Mouse (Mus musculus) adrenal gland, postnatal 10 days (tissue): ENCODE data around the gene Dr1. TPM values are rescaled to one million over a fixed set of nuclear protein-coding genes. Genes with fewer than 3 reads are reported as not detected.

Source experiments
- total RNA-seq, 2 experiments: library from RNA; stranded (reverse); gene quantifications; 2 replicates each; pipeline ENCODE4 v1.2.3; 2021

Dr1 gene
- total RNA-seq, 2 experiments from 2014 or later, result 30.4 to 30.7 TPM

Other genes with a start within 250 kb of the Dr1 start
- gene Mtf2, start 203.2 kb upstream of the Dr1 start, total RNA-seq, result 10 to 100 TPM; 22.2 to 32.3 TPM
- gene Tmed5, start 136.3 kb upstream of the Dr1 start, total RNA-seq, result 100 to 1,000 TPM in 1 of 2 experiments, 10 to 100 TPM in 1; 88.3 to 112 TPM
- gene Ccdc18, start 136.0 kb upstream of the Dr1 start, total RNA-seq, result 1 to 10 TPM; 2.3 to 4.9 TPM
- gene Pigg, start 43.7 kb downstream of the Dr1 start, total RNA-seq, result 1 to 10 TPM; 7.8 to 9.5 TPM
- gene Gm42517, start 99.0 kb downstream of the Dr1 start, total RNA-seq, result under 1 TPM; 0.45 to 0.82 TPM
- not detected for gene Pde6b, start 119.5 kb downstream of the Dr1 start, total RNA-seq
- 100 to 1,000 TPM; 786 to 795 TPM for gene Atp5k, start 165.6 kb downstream of the Dr1 start, total RNA-seq
- 1 to 10 TPM; 1.1 to 1.9 TPM for gene Mfsd7a, start 180.0 kb downstream of the Dr1 start, total RNA-seq
- gene Pcgf3, start 192.3 kb downstream of the Dr1 start, total RNA-seq, result 10 to 100 TPM; 42.6 to 49.1 TPM